ENCODE assay signal across 13 mouse cellular contexts in genomic region chr10:130229584-130229983, GRCm38 (mm10). TPM values are rescaled to one million over a fixed set of nuclear protein-coding genes. Genes with fewer than 3 reads are reported as not detected.
DNase-seq lines count a peak whose midpoint lies in the region; TF ChIP-seq lines count a peak whose summit lies in the region.
"Had no signal": no experiment of that assay in that cellular context is flagged by ENCODE, and none has a peak within 500 bp of the region (broad histone marks: within the 10 kb centered on the region; RNA-seq: fewer than 3 reads in every experiment).

No protein-coding gene starts in this region.

- H3K36me3 ChIP-seq in thymus, adult 2 months (ENCODE audit: control insufficient read depth, insufficient read depth, low read length): no peaks in the 10 kb centered on the region
- H3K36me3 ChIP-seq: heart, embryonic 13.5 days had no signal

- intact Hi-C loops in left cerebral cortex, postnatal 4 days (cut with DNase I): loop anchor here (2.0 kb wide), 1 partner anchor 69 kb away; no protein-coding TSS in a partner anchor
- intact Hi-C loops in left cerebral cortex, postnatal 36 days (cut with DNase I): no loop called here

- no peak for TF ChIP-seq CTCF in thymus, adult 2 months (IDR thresholded peaks at IDR 0.05; ENCODE audit: borderline replicate concordance, control insufficient read depth, extremely low read depth, insufficient read depth, low read length, poor library complexity)

- no peaks in the 10 kb centered on the region for H3K27me3 ChIP-seq in thymus, adult 2 months (ENCODE audit: control insufficient read depth, insufficient read depth, low read length)
- H3K27me3 ChIP-seq: heart, embryonic 13.5 days had no signal

- WGBS in thymus, adult 2 months: 90% methylated on average over 5 of the region's 5 CpGs

- no peak overlapping the region for H3K4me3 ChIP-seq in thymus, adult 2 months (ENCODE audit: control insufficient read depth, insufficient read depth, low read length)
- H3K4me3 ChIP-seq: heart, embryonic 13.5 days had no signal

- H3K4me1 ChIP-seq in thymus, adult 2 months (replicated peaks; ENCODE audit: control insufficient read depth, insufficient read depth, low read length): no peaks in the 10 kb centered on the region
- H3K4me1 ChIP-seq: heart, embryonic 13.5 days had no signal

- no peak overlapping the region for H3K27ac ChIP-seq in thymus, adult 2 months (ENCODE audit: control insufficient read depth, insufficient read depth, low read length)
- H3K27ac ChIP-seq: heart, embryonic 13.5 days had no signal

- peak; percentile 4 for DNase-seq in adrenal gland, postnatal 14 days
- DNase-seq in adrenal gland, postnatal 4 days (ENCODE audit: low spot score in 2 of 2): no peak
- DNase-seq in left cerebral cortex, postnatal 4 days: peak; percentile 3
- no peak for DNase-seq in left cerebral cortex, postnatal 36 days (ENCODE audit: low spot score in 2 of 2)
- DNase-seq in ZHBTc4 (ENCODE audit: low read depth, low spot score): peak; percentile 47
- peak; percentile 68 for DNase-seq in retina, postnatal 1 day
- DNase-seq in heart, postnatal 4 days: no peak
- DNase-seq in thymus, adult 2 months: no peak
- DNase-seq: kidney, adult 18-20 months; midbrain, embryonic 14.5 days had no signal

- TF ChIP-seq POLR2A in thymus, adult 2 months (IDR thresholded peaks at IDR 0.05; ENCODE audit: control insufficient read depth, extremely low read depth, insufficient read depth, low read length, poor library complexity): no peak

RNA-seq across cellular contexts. Expression of gene Olfr827, which starts 15.4 kb away (rescaled TPM):
- total RNA-seq in adrenal gland, postnatal 14 days (2021): not detected in 2 replicates
- not detected for total RNA-seq in adrenal gland, postnatal 4 days (2021)
- total RNA-seq in left cerebral cortex, postnatal 4 days (2021): not detected
- not detected for total RNA-seq in left cerebral cortex, postnatal 36 days (2021)
- not detected for total RNA-seq in heart, postnatal 4 days (2021)
- not detected in 2 replicates for polyA plus RNA-seq in thymus, adult 2 months (2012; rRNA removed)
- polyA plus RNA-seq: heart, embryonic 13.5 days; liver, embryonic 16.5 days; midbrain, embryonic 14.5 days had no signal

RNA-seq across cellular contexts. Expression of gene Olfr826, which starts 45.6 kb away (rescaled TPM):
- not detected in 2 replicates for total RNA-seq in adrenal gland, postnatal 14 days (2021)
- total RNA-seq in adrenal gland, postnatal 4 days (2021): not detected
- total RNA-seq in left cerebral cortex, postnatal 4 days (2021): not detected
- not detected for total RNA-seq in left cerebral cortex, postnatal 36 days (2021)
- total RNA-seq in heart, postnatal 4 days (2021): not detected
- polyA plus RNA-seq in thymus, adult 2 months (2012; rRNA removed): not detected in 2 replicates
- polyA plus RNA-seq: embryonic facial prominence, embryonic 11.5 days; heart, embryonic 13.5 days; liver, embryonic 16.5 days; midbrain, embryonic 14.5 days had no signal

RNA-seq across cellular contexts. Expression of gene Neurod4, which starts 50.5 kb away (rescaled TPM):
- 0.38 and 0.59 TPM in 2 replicates for total RNA-seq in adrenal gland, postnatal 14 days (2021)
- under 1 TPM; 0.25 to 0.51 TPM for total RNA-seq in adrenal gland, postnatal 4 days (2021)
- not detected for total RNA-seq in left cerebral cortex, postnatal 4 days (2021)
- under 1 TPM; 0.12 to 0.16 TPM for total RNA-seq in left cerebral cortex, postnatal 36 days (2021)
- not detected for total RNA-seq in heart, postnatal 4 days (2021)
- 0.05 TPM in 1 of 2 replicates, not detected in the other for polyA plus RNA-seq in thymus, adult 2 months (2012; rRNA removed)
- polyA plus RNA-seq: heart, embryonic 13.5 days; liver, embryonic 16.5 days had no signal

Comparison
In these comparisons a context has a peak if more than half of its experiments do, and no peak if none do; other contexts are left out.
1. DNase-seq: peak in adrenal gland, postnatal 14 days (single experiment), left cerebral cortex, postnatal 4 days (single experiment), ZHBTc4 (single experiment) and retina, postnatal 1 day (single experiment); none in adrenal gland, postnatal 4 days (0 of 2), left cerebral cortex, postnatal 36 days (0 of 2), heart, postnatal 4 days (single experiment) and thymus, adult 2 months (single experiment).